Mouse (Mus musculus) embryonic facial prominence, embryonic 13.5 days (tissue): ENCODE data around the gene Atrip. TPM values are rescaled to one million over a fixed set of nuclear protein-coding genes. Genes with fewer than 3 reads are reported as not detected.
A peak's percentile ranks its signal among the peaks of the same experiment; 100 is the strongest.

Experiments used
- ATAC-seq: fragments of 200-750 bp; cut with Nextera tagmentation; 2 replicates; pipeline ENCODE4 v1.8.0; 2017; ENCODE audit warnings: low read depth; ENCODE audit not compliant: insufficient number of reproducible peaks, insufficient read depth, low FRiP score, low TSS enrichment
- H3K27ac ChIP-seq: fragments of 300-500 bp; sonication (generic); 2 replicates; pipeline ENCODE4 v1.5.1; 2015; ENCODE audit warnings: moderate library complexity, mild to moderate bottlenecking, inconsistent platforms
- H3K27me3 ChIP-seq: fragments of 300-500 bp; sonication (generic); 2 replicates; pipeline ENCODE4 v1.6.1; 2015; ENCODE audit warnings: mild to moderate bottlenecking, inconsistent platforms
- H3K36me3 ChIP-seq: fragments of 300-500 bp; sonication (generic); 2 replicates; pipeline ENCODE4 v1.6.1; 2015; ENCODE audit warnings: mild to moderate bottlenecking, inconsistent platforms
- H3K4me1 ChIP-seq: fragments of 300-500 bp; sonication (generic); 2 replicates; pipeline ENCODE4 v1.6.1; 2015; ENCODE audit warnings: inconsistent platforms
- H3K4me2 ChIP-seq: fragments of 300-500 bp; sonication (generic); 2 replicates; pipeline ENCODE4 v1.6.1; 2015; ENCODE audit warnings: moderate library complexity, mild to moderate bottlenecking, inconsistent platforms
- H3K4me3 ChIP-seq: fragments of 300-500 bp; sonication (generic); 2 replicates; pipeline ENCODE4 v1.5.1; 2015; ENCODE audit warnings: mild to moderate bottlenecking, inconsistent platforms
- H3K9ac ChIP-seq: fragments of 300-500 bp; sonication (generic); 2 replicates; pipeline ENCODE4 v1.6.1; 2015; ENCODE audit warnings: mild to moderate bottlenecking, inconsistent platforms
- H3K9me3 ChIP-seq: fragments of 300-500 bp; sonication (generic); 2 replicates; pipeline ENCODE4 v1.6.1; 2016; ENCODE audit warnings: inconsistent platforms
- WGBS: fragments of 180-500 bp; shearing (Covaris S2); methylation state at CpG from one replicate; pipeline ENCODE4 v1.1.7; 2015; ENCODE audit warnings: mixed read lengths; 5-methylcytosine and 5-hydroxymethylcytosine counted together
- polyA plus RNA-seq: library from polyadenylated mRNA; unstranded; fragments of >200 nt; fragmentation: Nextera tagmentation; extraction: Ambion mirVana; gene quantifications from 2 replicates; pipeline ENCODE4 v1.2.1, GENCODE M21; 2015

The Atrip gene
- polyA plus RNA-seq, 1 experiment from 2014 or later, result 29.6 TPM

DNA sequence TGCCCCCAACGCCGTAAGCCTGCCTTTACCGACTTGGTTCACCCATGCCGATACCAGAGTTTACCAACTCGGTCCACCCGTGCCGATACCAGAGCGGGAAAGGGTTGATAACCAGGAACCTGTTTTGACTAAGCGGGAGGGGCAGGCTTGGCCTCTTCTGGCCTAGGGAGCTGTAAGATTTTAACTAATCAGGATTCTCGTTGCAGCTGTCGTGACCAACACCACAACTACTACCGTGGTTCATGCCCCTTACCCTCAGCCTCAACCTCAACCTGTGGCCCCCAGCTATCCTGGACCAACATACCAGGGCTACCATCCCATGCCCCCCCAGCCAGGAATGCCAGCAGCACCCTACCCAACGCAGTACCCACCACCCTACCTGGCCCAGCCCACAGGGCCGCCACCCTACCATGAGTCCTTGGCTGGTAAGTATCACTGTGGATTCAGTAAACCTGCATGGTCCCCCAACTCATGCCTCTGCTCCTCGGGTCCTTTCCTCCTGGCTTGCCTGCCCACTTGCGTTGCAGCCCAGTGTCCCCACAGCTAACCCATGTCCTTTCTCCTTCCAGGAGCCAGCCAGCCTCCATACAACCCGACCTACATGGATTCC, 17.7 kb downstream of the Atrip start:
- 93% methylated on average over 17 of the region's 17 CpGs for WGBS
- ATAC-seq, result no peak
- Histone ChIP-seq H3K4me3 (no peak overlapping the region), H3K4me2 (no peak overlapping the region), H3K4me1 (peaks cover 43% of the 10 kb centered on the region), H3K9me3 (no peaks in the 10 kb centered on the region), H3K9ac (no peak overlapping the region), H3K27ac (no peak overlapping the region), H3K27me3 (no peaks in the 10 kb centered on the region), H3K36me3 (peaks cover 68% of the 10 kb centered on the region)

- Histone ChIP-seq H3K36me3 (peaks cover 62% of the 10 kb centered on the region), H3K27ac (peak overlapping the region; percentile 83), H3K27me3 (no peaks in the 10 kb centered on the region), H3K9me3 (no peaks in the 10 kb centered on the region), H3K9ac (peak overlapping the region; percentile 58), H3K4me2 (peak overlapping the region; percentile 56), H3K4me1 (peaks cover 43% of the 10 kb centered on the region), H3K4me3 (peak overlapping the region; percentile 33)
- ATAC-seq, result no peak
- WGBS, result 86% methylated on average over 12 of the region's 12 CpGs
Observed at GRCm38 (mm10) chr9:109055271-109056030, 18.5 kb downstream of the Atrip start.

DNA sequence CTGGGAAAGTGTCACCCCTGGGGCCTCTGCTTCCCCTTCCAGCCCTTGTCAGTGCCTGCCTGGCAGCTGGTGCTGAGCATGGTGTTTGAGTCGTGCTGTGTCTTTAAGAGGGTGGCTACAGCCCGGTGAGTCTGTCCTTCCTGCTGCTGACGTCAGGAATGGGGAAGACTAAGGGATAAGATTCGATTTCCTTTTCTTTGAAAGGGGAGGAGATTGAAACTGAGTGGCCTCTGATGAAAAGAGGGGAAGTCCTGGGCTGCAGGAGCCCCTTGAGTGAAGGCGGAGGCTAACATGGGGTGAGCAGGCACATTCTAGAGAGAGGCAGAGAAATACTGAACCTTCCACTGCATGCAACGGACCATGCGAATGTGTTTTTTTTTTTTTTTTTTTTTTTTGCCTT, 19.2 kb downstream of the Atrip start:
- ATAC-seq, result peak; percentile 20; the same call in 1 of the 2 replicates
- Histone ChIP-seq H3K27ac (peak overlapping the region; percentile 83), H3K4me3 (peak overlapping the region; percentile 33), H3K36me3 (peaks cover 57% of the 10 kb centered on the region), H3K27me3 (no peaks in the 10 kb centered on the region), H3K4me1 (peaks cover 38% of the 10 kb centered on the region), H3K9me3 (no peaks in the 10 kb centered on the region), H3K4me2 (peak overlapping the region; percentile 56), H3K9ac (peak overlapping the region; percentile 58)
- WGBS, result 4% methylated on average over 7 of the region's 7 CpGs

- H3K9me3 ChIP-seq, result no peaks in the 10 kb centered on the region
- 0 out of 2 replicates have a peak overlapping the region, but pooled peaks have one; percentile 11 for H3K9ac ChIP-seq
- H3K4me3 ChIP-seq, result no peak overlapping the region
- no peak overlapping the region for H3K4me2 ChIP-seq
- ATAC-seq, result no peak
- H3K27me3 ChIP-seq, result no peaks in the 10 kb centered on the region
- peaks cover 31% of the 10 kb centered on the region for H3K4me1 ChIP-seq
- H3K27ac ChIP-seq, result peak overlapping the region; percentile 48; the same call in 1 of the 2 replicates
- H3K36me3 ChIP-seq, result peaks cover 60% of the 10 kb centered on the region
- WGBS, result 61% methylated on average over 6 of the region's 6 CpGs
Observed at GRCm38 (mm10) chr9:109053851-109054250, 20.1 kb downstream of the Atrip start.

DNA sequence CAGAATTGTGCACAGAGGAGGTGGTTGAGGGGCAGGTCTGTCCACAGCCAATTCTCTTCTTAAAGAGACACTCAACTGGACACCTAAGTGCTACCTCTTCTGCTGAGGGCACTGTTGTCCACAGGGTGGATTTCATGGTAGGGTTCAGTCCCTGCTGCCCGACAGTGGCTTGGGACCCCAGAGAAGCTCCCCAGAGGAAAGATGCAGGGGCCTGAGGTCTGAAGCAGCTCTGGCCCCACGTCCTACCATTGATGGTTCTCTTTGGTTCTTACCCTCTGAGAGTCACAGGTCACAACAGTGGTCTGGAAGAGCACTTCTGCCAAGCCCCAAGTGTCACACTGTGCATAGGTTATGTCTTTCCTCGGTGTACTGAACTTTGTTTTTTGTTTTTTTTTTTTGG, 20.6 kb downstream of the Atrip start:
- Histone ChIP-seq H3K9me3 (no peaks in the 10 kb centered on the region), H3K36me3 (peaks cover 60% of the 10 kb centered on the region), H3K27me3 (no peaks in the 10 kb centered on the region), H3K27ac (peak overlapping the region; percentile 60; the same call in 1 of the 2 replicates), H3K4me3 (no peak overlapping the region), H3K4me1 (peaks cover 26% of the 10 kb centered on the region), H3K9ac (no peak overlapping the region), H3K4me2 (no peak overlapping the region)
- 75% methylated on average over 3 of the region's 3 CpGs for WGBS
- ATAC-seq, result no peak

GRCm38 (mm10) chr9:109052490-109053260, 21.2 kb downstream of the Atrip start:
- H3K9ac ChIP-seq, result no peak overlapping the region
- peaks cover 54% of the 10 kb centered on the region for H3K36me3 ChIP-seq
- H3K9me3 ChIP-seq, result no peaks in the 10 kb centered on the region
- H3K4me1 ChIP-seq, result peaks cover 23% of the 10 kb centered on the region
- H3K27ac ChIP-seq, result peak overlapping the region; percentile 60; the same call in 1 of the 2 replicates
- no peak overlapping the region for H3K4me2 ChIP-seq
- no peak for ATAC-seq
- H3K27me3 ChIP-seq, result no peaks in the 10 kb centered on the region
- H3K4me3 ChIP-seq, result no peak overlapping the region
- WGBS, result 83% methylated on average over 9 of the region's 9 CpGs

- no peak; the same call in 1 of the 2 replicates for ATAC-seq
- no peaks in the 10 kb centered on the region for H3K27me3 ChIP-seq
- no peak overlapping the region for H3K9ac ChIP-seq
- no peak overlapping the region for H3K27ac ChIP-seq
- no peaks in the 10 kb centered on the region for H3K9me3 ChIP-seq
- WGBS, result 88% methylated on average over 10 of the region's 10 CpGs
- peaks cover 46% of the 10 kb centered on the region for H3K36me3 ChIP-seq
- no peak overlapping the region for H3K4me2 ChIP-seq
- no peak overlapping the region for H3K4me3 ChIP-seq
- peaks cover 23% of the 10 kb centered on the region for H3K4me1 ChIP-seq
Observed at GRCm38 (mm10) chr9:109051651-109052489, 22.1 kb downstream of the Atrip start.

- ATAC-seq, result no peak
- peaks cover 23% of the 10 kb centered on the region for H3K4me1 ChIP-seq
- H3K4me2 ChIP-seq, result no peak overlapping the region
- no peak overlapping the region for H3K4me3 ChIP-seq
- no peak overlapping the region for H3K27ac ChIP-seq
- 88% methylated on average over 13 of the region's 13 CpGs for WGBS
- no peaks in the 10 kb centered on the region for H3K27me3 ChIP-seq
- no peaks in the 10 kb centered on the region for H3K9me3 ChIP-seq
- no peak overlapping the region for H3K9ac ChIP-seq
- H3K36me3 ChIP-seq, result peaks cover 43% of the 10 kb centered on the region
Observed at GRCm38 (mm10) chr9:109051011-109051501, 22.9 kb downstream of the Atrip start.

GRCm38 (mm10) chr9:109050674-109050997, 23.3 kb downstream of the Atrip start:
- no peak overlapping the region for H3K9ac ChIP-seq
- no peak for ATAC-seq
- no peaks in the 10 kb centered on the region for H3K9me3 ChIP-seq
- no peak overlapping the region for H3K27ac ChIP-seq
- 75% methylated on average over 3 of the region's 3 CpGs for WGBS
- H3K4me2 ChIP-seq, result no peak overlapping the region
- H3K27me3 ChIP-seq, result no peaks in the 10 kb centered on the region
- H3K4me1 ChIP-seq, result peaks cover 22% of the 10 kb centered on the region
- H3K36me3 ChIP-seq, result peaks cover 39% of the 10 kb centered on the region
- no peak overlapping the region for H3K4me3 ChIP-seq

DNA sequence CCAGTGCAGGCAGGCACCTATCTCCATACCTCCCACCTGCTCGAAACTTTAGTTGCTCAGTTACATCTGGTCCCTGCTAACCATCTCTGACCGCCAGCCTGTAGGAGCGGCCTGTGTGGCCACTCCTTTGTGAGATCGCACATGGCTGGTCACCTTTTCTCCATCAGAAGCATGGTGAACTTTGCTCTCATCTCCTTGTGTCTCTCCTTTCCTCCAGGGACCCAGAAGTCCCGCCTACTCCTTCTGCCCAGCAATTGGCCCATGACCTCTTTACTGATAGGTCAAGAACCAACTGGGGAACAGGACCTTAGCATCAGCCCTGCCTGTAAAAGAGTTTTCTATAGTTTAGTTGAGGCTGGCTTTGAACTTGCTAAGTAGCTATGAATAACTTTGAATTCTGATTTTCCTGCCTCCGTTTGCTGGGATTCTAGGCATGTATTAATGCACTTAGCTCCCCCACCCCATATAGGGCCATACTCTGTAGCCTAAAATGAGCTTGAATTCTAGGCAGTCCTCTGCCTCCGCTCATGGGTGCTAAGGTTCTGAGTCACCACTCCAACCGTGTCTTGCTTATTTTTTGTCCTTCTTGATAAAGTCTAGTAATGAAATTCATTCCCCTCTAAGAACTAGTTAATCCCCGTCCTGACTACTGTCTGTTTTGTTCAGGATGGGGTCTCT, 23.8 kb downstream of the Atrip start:
- ATAC-seq, result no peak
- Histone ChIP-seq H3K4me1 (peaks cover 17% of the 10 kb centered on the region), H3K9ac (no peak overlapping the region), H3K4me3 (no peak overlapping the region), H3K27me3 (no peaks in the 10 kb centered on the region), H3K36me3 (peaks cover 38% of the 10 kb centered on the region), H3K4me2 (no peak overlapping the region), H3K27ac (no peak overlapping the region), H3K9me3 (no peaks in the 10 kb centered on the region)
- WGBS, result 77% methylated on average over 9 of the region's 9 CpGs
